Mouse (Mus musculus) liver, postnatal 0 days (tissue): ENCODE data around the gene Rab5if.

Experiments used
- CTCF ChIP-seq: sonication (generic); IDR thresholded peaks from 2 replicates; pipeline ENCODE4 v1.5.1; 2016; ENCODE audit warnings: antibody characterized with exemption, low read depth
- EP300 ChIP-seq: IDR thresholded peaks from 2 replicates; pipeline ENCODE4 v1.6.1; 2016; ENCODE audit warnings: antibody characterized with exemption, low read depth, mild to moderate bottlenecking

- TF ChIP-seq CTCF (no peak), EP300 (no peak)
Observed at GRCm38 (mm10) chr2:156869554-156869953, 6.6 kb downstream of the Rab5if start.
